In genomic region chr6:148354509-148355474, GRCm38 (mm10) we compare ENCODE assay signal across 8 mouse cellular contexts.
A peak's percentile ranks its signal among the peaks of the same experiment; 100 is the strongest.
DNase-seq lines count a peak whose midpoint lies in the region; ATAC-seq and TF ChIP-seq lines count a peak whose summit lies in the region.

No protein-coding gene starts in this region.

- H3K9ac ChIP-seq in embryonic facial prominence, embryonic 11.5 days (replicated peaks; ENCODE audit: low read length): peak overlapping the region; percentile 68
- H3K9ac ChIP-seq in heart, embryonic 13.5 days: peak overlapping the region; percentile 83
- peak overlapping the region; percentile 48 for H3K9ac ChIP-seq in kidney, embryonic 15.5 days
- peak overlapping the region; percentile 55 for H3K9ac ChIP-seq in liver, postnatal 0 days (replicated peaks)

- H3K4me1 ChIP-seq in embryonic facial prominence, embryonic 11.5 days (ENCODE audit: control insufficient read depth, insufficient read depth, low read length): no peaks in the 10 kb centered on the region
- H3K4me1 ChIP-seq in heart, embryonic 13.5 days: peaks cover 8% of the 10 kb centered on the region; the same call in 1 of the 2 replicates
- peaks cover 9% of the 10 kb centered on the region for H3K4me1 ChIP-seq in kidney, embryonic 15.5 days
- H3K4me1 ChIP-seq in liver, postnatal 0 days (ENCODE audit: insufficient read depth): peaks cover 7% of the 10 kb centered on the region
- H3K4me1 ChIP-seq in olfactory bulb, adult 2 months (ENCODE audit: control insufficient read depth, insufficient read depth, low read length): peaks cover 15% of the 10 kb centered on the region

- WGBS in embryonic facial prominence, embryonic 11.5 days: 31% methylated on average over 84 of the region's 85 CpGs
- WGBS in heart, embryonic 13.5 days: 24% methylated on average over 85 of the region's 85 CpGs
- WGBS in kidney, embryonic 15.5 days: 32% methylated on average over 85 of the region's 85 CpGs
- 43% methylated on average over 85 of the region's 85 CpGs for WGBS in liver, postnatal 0 days (ENCODE audit: insufficient replicate concordance)
- 47% methylated on average over 85 of the region's 85 CpGs for WGBS in olfactory bulb, adult 2 months

- no peak overlapping the region for H3K27ac ChIP-seq in embryonic facial prominence, embryonic 11.5 days (replicated peaks; ENCODE audit: low read depth, low read length)
- no peak overlapping the region for H3K27ac ChIP-seq in heart, embryonic 13.5 days (replicated peaks)
- no peak overlapping the region for H3K27ac ChIP-seq in kidney, embryonic 15.5 days
- H3K27ac ChIP-seq in liver, postnatal 0 days (ENCODE audit: low read depth): no peak overlapping the region
- peak overlapping the region; percentile 50; the same call in 1 of the 2 replicates for H3K27ac ChIP-seq in olfactory bulb, adult 2 months (ENCODE audit: insufficient read depth, low read depth, low read length)

- TF ChIP-seq POLR2A in olfactory bulb, adult 2 months (IDR thresholded peaks at IDR 0.05; ENCODE audit: insufficient read depth, low read depth, low read length): no peak

- ATAC-seq in embryonic facial prominence, embryonic 11.5 days (replicated peaks; ENCODE audit: insufficient number of reproducible peaks, low FRiP score, low TSS enrichment, low read depth): peak; percentile 58
- peak; percentile 61; the same call in 1 of the 2 replicates for ATAC-seq in heart, embryonic 13.5 days (ENCODE audit: extremely low read depth, insufficient number of reproducible peaks, low FRiP score, low TSS enrichment)
- peak; percentile 91 for ATAC-seq in kidney, embryonic 15.5 days (replicated peaks; ENCODE audit: low FRiP score)
- peak; percentile 92 for ATAC-seq in liver, postnatal 0 days

- no peaks in the 10 kb centered on the region for H3K27me3 ChIP-seq in embryonic facial prominence, embryonic 11.5 days (ENCODE audit: control insufficient read depth, insufficient read depth, low read length)
- no peaks in the 10 kb centered on the region for H3K27me3 ChIP-seq in heart, embryonic 13.5 days (replicated peaks)
- H3K27me3 ChIP-seq in kidney, embryonic 15.5 days: no peaks in the 10 kb centered on the region
- no peaks in the 10 kb centered on the region for H3K27me3 ChIP-seq in liver, postnatal 0 days (ENCODE audit: insufficient read depth, low read length)

- no peaks in the 10 kb centered on the region; the same call in none of the 2 replicates for H3K9me3 ChIP-seq in embryonic facial prominence, embryonic 11.5 days (replicated peaks; ENCODE audit: control insufficient read depth, low read length)
- H3K9me3 ChIP-seq in heart, embryonic 13.5 days: peaks cover 6% of the 10 kb centered on the region; the same call in 1 of the 2 replicates
- H3K9me3 ChIP-seq in kidney, embryonic 15.5 days (replicated peaks): peaks cover 5% of the 10 kb centered on the region; the same call in 1 of the 2 replicates
- no peaks in the 10 kb centered on the region for H3K9me3 ChIP-seq in liver, postnatal 0 days (ENCODE audit: low read length)

- DNase-seq in B cell, adult 2 months: peak; percentile 32 to 43
- peak; percentile 55 to 70 for DNase-seq in adrenal gland, postnatal 36 days
- DNase-seq in embryonic facial prominence, embryonic 11.5 days (ENCODE audit: low spot score): peak; percentile 89
- DNase-seq in liver, postnatal 0 days: peak; percentile 84
- DNase-seq in urinary bladder, postnatal 14 days (ENCODE audit: low spot score): peak; percentile 75

- no peak for TF ChIP-seq EP300 in liver, postnatal 0 days (IDR thresholded peaks at IDR 0.05; ENCODE audit: low read depth)

- H3K4me2 ChIP-seq in embryonic facial prominence, embryonic 11.5 days (ENCODE audit: low read depth, low read length): peak overlapping the region; percentile 61
- peak overlapping the region; percentile 76 for H3K4me2 ChIP-seq in heart, embryonic 13.5 days
- peak overlapping the region; percentile 71 for H3K4me2 ChIP-seq in kidney, embryonic 15.5 days
- peak overlapping the region; percentile 70 for H3K4me2 ChIP-seq in liver, postnatal 0 days (ENCODE audit: low read depth, low read length)

- TF ChIP-seq CTCF in liver, postnatal 0 days (IDR thresholded peaks at IDR 0.05; ENCODE audit: low read depth): peak; percentile 63
- no peak for TF ChIP-seq CTCF in olfactory bulb, adult 2 months (IDR thresholded peaks at IDR 0.05; ENCODE audit: insufficient read depth, low read depth, low read length)

- H3K36me3 ChIP-seq in embryonic facial prominence, embryonic 11.5 days (replicated peaks; ENCODE audit: control insufficient read depth, insufficient read depth, low read depth, low read length): peaks cover 3% of the 10 kb centered on the region
- peaks cover 27% of the 10 kb centered on the region for H3K36me3 ChIP-seq in heart, embryonic 13.5 days
- peaks cover 22% of the 10 kb centered on the region for H3K36me3 ChIP-seq in kidney, embryonic 15.5 days
- H3K36me3 ChIP-seq in liver, postnatal 0 days (replicated peaks; ENCODE audit: insufficient read depth, low read length): 0 out of 2 replicates have a peak, but pooled peaks cover 2% of the 10 kb centered on the region

- peak overlapping the region; percentile 45 for H3K4me3 ChIP-seq in embryonic facial prominence, embryonic 11.5 days (ENCODE audit: low read depth, low read length)
- peak overlapping the region; percentile 64 for H3K4me3 ChIP-seq in heart, embryonic 13.5 days
- peak overlapping the region; percentile 50 for H3K4me3 ChIP-seq in kidney, embryonic 15.5 days (replicated peaks)
- H3K4me3 ChIP-seq in liver, postnatal 0 days (ENCODE audit: low read depth, low read length): peak overlapping the region; percentile 50
- peak overlapping the region; percentile 41 for H3K4me3 ChIP-seq in olfactory bulb, adult 2 months (ENCODE audit: insufficient read depth, low read depth, low read length)

Comparison
In these comparisons a context has a peak if more than half of its experiments do, and no peak if none do; other contexts are left out.
1. DNase-seq: peak in every context shown above with its lines; median percentile 89 in embryonic facial prominence, embryonic 11.5 days; 84 in liver, postnatal 0 days; 75 in urinary bladder, postnatal 14 days; 62 in adrenal gland, postnatal 36 days; 38 in B cell, adult 2 months.